Mouse (Mus musculus) neural tube, embryonic 12.5 days (tissue): ENCODE data around the gene Fkrp. TPM values are rescaled to one million over a fixed set of nuclear protein-coding genes. Genes with fewer than 3 reads are reported as not detected.

Experiments
- ATAC-seq: fragments of 200-750 bp; cut with Nextera tagmentation; 2 replicates; pipeline ENCODE4 v1.8.0; 2017; ENCODE audit warnings: low read depth, mild to moderate bottlenecking, moderate TSS enrichment, moderate library complexity; ENCODE audit not compliant: low FRiP score
- H3K27ac ChIP-seq: fragments of 300-500 bp; sonication (generic); 2 replicates; pipeline ENCODE4 v1.5.1; 2016
- H3K27me3 ChIP-seq: fragments of 300-500 bp; sonication (generic); replicated peaks from 2 replicates; pipeline ENCODE4 v1.6.1; 2016; ENCODE audit warnings: mild to moderate bottlenecking
- H3K36me3 ChIP-seq: fragments of 300-500 bp; sonication (generic); 2 replicates; pipeline ENCODE4 v1.6.1; 2016; ENCODE audit warnings: mild to moderate bottlenecking
- H3K4me1 ChIP-seq: fragments of 300-500 bp; sonication (generic); 2 replicates; pipeline ENCODE4 v1.6.1; 2016
- H3K4me2 ChIP-seq: fragments of 300-500 bp; sonication (generic); replicated peaks from 2 replicates; pipeline ENCODE4 v1.6.1; 2016; ENCODE audit warnings: mild to moderate bottlenecking
- H3K4me3 ChIP-seq: fragments of 300-500 bp; sonication (generic); 2 replicates; pipeline ENCODE4 v1.5.1; 2016
- H3K9ac ChIP-seq: fragments of 300-500 bp; sonication (generic); 2 replicates; pipeline ENCODE4 v1.6.1; 2016; ENCODE audit warnings: mild to moderate bottlenecking
- H3K9me3 ChIP-seq: fragments of 300-500 bp; sonication (generic); 2 replicates; pipeline ENCODE4 v1.6.1; 2016; ENCODE audit warnings: mild to moderate bottlenecking
- whole genome bisulfite sequencing: fragments of 180-500 bp; shearing (Covaris S2); methylation state at CpG from one replicate; pipeline ENCODE4 v1.1.7; 2016; 5-methylcytosine and 5-hydroxymethylcytosine counted together
- polyA plus RNA-seq: library from polyadenylated mRNA; unstranded; fragments of >200 nt; fragmentation: Nextera tagmentation; extraction: Ambion mirVana; gene quantifications from 2 replicates; pipeline ENCODE4 v1.2.1, GENCODE M21; 2016

The Fkrp gene
- 35.7 and 36.2 TPM in 2 replicates for polyA plus RNA-seq

DNA sequence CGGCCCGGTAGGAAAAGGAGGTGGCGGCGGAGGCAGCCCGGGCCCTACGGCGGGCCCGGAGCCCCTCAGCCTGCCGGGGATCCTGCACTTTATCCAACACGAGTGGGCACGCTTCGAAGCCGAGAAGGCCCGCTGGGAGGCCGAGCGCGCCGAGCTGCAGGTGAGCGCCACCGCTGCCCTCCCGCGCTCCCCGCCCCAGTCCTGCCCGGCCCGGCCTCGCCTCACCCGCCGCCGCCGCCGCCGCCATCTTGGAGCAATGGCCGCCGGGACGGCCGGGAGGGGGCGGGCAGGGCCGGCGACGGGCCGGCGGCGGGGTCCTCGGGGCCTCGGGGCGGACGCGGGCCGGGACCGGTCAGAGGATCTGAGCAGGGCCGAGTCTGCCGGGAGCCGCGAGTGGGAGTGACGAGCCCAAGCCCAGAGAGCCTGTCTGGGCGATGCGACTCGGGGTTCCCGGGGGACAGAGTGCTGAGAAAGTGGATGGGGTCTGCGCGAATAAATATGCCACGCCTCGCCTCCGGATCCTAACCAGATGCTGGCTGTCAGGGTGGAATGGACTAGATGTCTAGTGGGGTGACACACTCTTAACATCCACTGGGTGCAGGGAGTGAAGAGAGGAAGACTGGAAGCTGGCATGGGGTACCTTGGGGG, at the start of gene Fkrp:
Gene Fkrp (minus strand): TSS at position 258 of the 648 bp plus-strand sequence.
- peak; percentile 67 for ATAC-seq
- Histone ChIP-seq H3K27me3 (peaks cover 13% of the 10 kb centered on the region), H3K9me3 (no peaks in the 10 kb centered on the region), H3K9ac (peak within 1 kb of the TSS; percentile 100), H3K4me3 (peak within 1 kb of the TSS; percentile 98), H3K36me3 (no peaks in the 10 kb centered on the region), H3K27ac (peak within 1 kb of the TSS; percentile 97), H3K4me2 (peak within 1 kb of the TSS; percentile 89), H3K4me1 (peaks cover 66% of the 10 kb centered on the region)
- under 1% methylated on average over 64 of the region's 64 CpGs for WGBS

DNA sequence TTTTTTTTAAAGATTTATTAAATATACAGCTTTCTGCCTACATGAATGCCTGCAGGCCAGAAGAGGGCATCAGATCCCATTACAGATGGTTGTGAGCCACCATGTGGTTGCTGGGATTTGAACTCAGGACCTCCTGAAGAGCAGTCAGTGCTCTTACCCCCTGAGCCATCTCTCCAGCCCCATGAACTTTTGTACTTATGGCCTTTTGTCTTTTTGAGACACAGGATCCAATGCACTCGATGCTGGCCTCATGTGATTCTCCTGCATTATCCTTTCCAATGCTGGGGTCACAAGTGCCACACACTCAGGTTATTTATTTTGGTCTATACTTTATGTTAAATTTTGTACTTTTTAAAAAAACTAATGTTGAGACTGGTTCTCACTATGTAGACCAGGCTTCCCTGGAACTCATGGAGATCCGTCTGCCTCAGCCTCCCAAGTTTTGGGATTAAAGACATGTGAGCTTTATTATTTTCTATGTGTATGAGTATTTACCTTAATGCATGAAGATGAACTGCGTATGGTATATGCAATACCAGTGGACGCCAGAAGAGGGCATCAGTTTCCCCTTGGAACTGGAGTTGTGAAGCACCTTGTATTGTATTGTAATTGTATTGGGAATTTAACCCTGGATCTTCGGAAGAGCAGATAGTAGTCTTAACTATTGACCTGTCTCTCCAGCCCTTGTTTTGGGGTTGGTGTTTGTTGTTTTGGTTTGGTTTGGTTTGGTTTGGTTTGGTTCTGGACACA, 43.5 kb upstream of the Fkrp start:
- Histone ChIP-seq H3K4me2 (no peak overlapping the region), H3K4me1 (no peaks in the 10 kb centered on the region), H3K4me3 (no peak overlapping the region), H3K9me3 (no peaks in the 10 kb centered on the region), H3K36me3 (peaks cover 52% of the 10 kb centered on the region), H3K27ac (no peak overlapping the region), H3K27me3 (no peaks in the 10 kb centered on the region), H3K9ac (no peak overlapping the region)
- 30% methylated on average over 5 of the region's 5 CpGs for WGBS
- ATAC-seq: no peak

DNA sequence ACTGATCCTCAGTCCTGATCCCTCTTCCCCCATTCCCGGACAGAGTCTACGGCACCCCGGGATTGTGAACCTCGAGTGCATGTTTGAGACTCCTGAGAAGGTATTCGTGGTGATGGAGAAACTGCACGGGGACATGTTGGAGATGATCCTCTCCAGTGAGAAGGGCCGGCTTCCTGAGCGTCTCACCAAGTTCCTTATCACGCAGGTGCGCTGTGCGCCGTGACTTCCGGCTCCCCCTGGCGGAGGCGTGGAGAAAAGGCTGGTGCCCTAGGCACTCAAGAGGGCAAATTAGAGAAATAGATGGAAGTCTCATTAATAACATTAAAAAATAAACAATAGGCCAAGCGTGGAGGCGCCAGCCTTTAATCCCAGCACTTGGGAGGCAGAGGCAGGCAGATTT, 41.8 kb upstream of the Fkrp start:
- Histone ChIP-seq H3K4me1 (no peaks in the 10 kb centered on the region), H3K9ac (no peak overlapping the region), H3K36me3 (peaks cover 53% of the 10 kb centered on the region), H3K27ac (no peak overlapping the region), H3K4me3 (no peak overlapping the region), H3K27me3 (no peaks in the 10 kb centered on the region), H3K9me3 (no peaks in the 10 kb centered on the region), H3K4me2 (no peak overlapping the region)
- WGBS: 24% methylated on average over 17 of the region's 17 CpGs
- ATAC-seq: no peak

DNA sequence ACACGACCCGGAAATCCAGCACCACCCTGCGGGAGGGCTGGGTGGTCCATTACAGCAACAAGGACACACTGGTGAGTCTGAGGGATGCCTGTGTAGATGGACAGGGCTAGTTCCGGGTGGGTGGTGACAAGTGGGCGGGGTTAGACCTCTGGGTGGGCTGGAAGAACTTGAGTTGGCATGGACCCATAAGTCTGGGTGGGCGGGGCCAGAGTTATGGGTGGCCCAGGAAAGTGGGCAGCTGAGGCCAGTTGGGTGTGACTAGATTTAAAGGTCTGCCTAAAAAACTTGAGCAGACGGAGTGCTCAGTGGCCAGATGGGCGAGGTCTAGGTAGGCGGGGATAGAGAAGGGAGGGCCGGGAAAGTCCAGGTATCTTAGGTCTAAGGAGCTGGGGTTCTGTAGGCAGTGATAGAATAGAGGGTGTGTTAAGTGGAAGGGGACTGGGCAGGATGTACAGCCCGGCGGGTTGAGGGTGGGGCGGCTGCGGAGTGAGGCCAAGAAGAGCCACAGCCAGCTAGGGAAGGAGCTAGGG, 36.8 kb upstream of the Fkrp start:
- ATAC-seq: no peak
- H3K36me3 ChIP-seq: peaks cover 75% of the 10 kb centered on the region
- no peaks in the 10 kb centered on the region for H3K4me1 ChIP-seq
- WGBS: 90% methylated on average over 14 of the region's 14 CpGs
- H3K27ac ChIP-seq: no peak overlapping the region
- H3K4me2 ChIP-seq: no peak overlapping the region
- no peak overlapping the region for H3K4me3 ChIP-seq
- no peaks in the 10 kb centered on the region for H3K27me3 ChIP-seq
- H3K9me3 ChIP-seq: no peaks in the 10 kb centered on the region
- H3K9ac ChIP-seq: no peak overlapping the region

DNA sequence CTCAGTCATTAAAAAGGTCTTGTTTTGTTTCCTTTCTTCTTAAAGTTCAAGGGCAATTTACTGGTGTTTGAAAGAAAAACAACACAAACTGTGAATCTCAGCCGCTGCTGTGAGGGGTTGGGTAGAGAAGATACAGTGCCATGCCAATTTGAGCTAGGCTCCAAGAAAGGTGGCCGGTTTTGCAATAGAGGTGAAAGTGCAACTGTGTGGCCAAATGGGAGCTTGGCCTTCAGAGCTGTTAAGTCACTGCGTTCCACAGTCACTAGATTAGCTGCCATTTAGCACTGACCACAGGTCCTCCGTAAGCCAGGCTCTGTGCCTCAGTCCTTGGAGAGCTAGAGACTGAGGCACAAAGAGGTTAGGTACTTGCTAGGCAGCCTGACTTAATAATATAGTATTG, 35.1 kb upstream of the Fkrp start:
- Histone ChIP-seq H3K9ac (no peak overlapping the region), H3K36me3 (peaks cover 61% of the 10 kb centered on the region)

DNA sequence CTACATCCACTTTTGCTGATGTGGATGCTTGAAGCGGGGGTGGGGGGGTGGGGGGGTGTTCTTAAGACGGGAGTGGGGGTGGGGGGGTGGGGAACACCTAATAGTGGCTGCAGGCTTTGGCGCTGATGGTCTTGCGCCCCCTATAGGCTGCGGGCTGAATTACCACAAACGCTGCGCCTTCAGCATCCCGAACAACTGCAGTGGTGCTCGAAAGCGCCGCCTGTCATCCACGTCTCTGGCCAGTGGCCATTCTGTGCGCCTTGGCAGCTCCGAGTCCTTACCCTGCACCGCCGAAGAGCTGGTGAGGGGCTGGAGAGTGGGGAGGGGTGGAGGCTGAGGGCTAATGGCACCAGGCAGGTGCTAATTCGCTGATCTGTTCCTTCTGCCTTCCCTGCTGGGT, 32.0 kb upstream of the Fkrp start:
- no peak for ATAC-seq
- no peak overlapping the region for H3K9ac ChIP-seq
- no peaks in the 10 kb centered on the region for H3K9me3 ChIP-seq
- H3K4me2 ChIP-seq: 0 out of 2 replicates have a peak overlapping the region, but pooled peaks have one; percentile 9
- peaks cover 22% of the 10 kb centered on the region for H3K4me1 ChIP-seq
- WGBS: 23% methylated on average over 17 of the region's 17 CpGs
- H3K4me3 ChIP-seq: no peak overlapping the region
- no peak overlapping the region for H3K27ac ChIP-seq
- H3K27me3 ChIP-seq: no peaks in the 10 kb centered on the region
- peaks cover 32% of the 10 kb centered on the region for H3K36me3 ChIP-seq

More for the DNA sequence above, 35.1 kb upstream of the Fkrp start:
- Histone ChIP-seq H3K9me3 (no peaks in the 10 kb centered on the region), H3K27ac (no peak overlapping the region), H3K27me3 (no peaks in the 10 kb centered on the region), H3K4me1 (no peaks in the 10 kb centered on the region), H3K4me3 (no peak overlapping the region), H3K4me2 (no peak overlapping the region)
- ATAC-seq: no peak
- 88% methylated on average over 4 of the region's 4 CpGs for WGBS

DNA sequence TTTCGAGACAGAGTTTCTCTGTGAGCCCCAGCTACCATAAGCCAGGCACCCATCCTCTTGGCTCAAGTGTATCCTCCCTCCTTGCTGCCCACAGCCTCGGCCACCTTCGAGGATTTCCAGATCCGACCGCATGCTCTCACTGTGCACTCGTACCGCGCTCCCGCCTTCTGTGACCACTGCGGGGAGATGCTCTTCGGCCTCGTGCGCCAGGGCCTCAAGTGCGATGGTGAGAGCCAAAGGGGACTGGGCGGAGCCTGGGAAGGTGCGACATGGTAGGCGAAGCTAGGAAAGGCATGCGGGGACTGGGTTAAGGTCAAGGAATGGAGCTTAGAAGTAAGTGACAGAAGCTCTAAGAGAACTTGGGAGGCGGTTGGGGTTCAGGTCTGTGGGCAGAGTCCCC, 31.0 kb upstream of the Fkrp start:
- peaks cover 25% of the 10 kb centered on the region for H3K36me3 ChIP-seq

DNA sequence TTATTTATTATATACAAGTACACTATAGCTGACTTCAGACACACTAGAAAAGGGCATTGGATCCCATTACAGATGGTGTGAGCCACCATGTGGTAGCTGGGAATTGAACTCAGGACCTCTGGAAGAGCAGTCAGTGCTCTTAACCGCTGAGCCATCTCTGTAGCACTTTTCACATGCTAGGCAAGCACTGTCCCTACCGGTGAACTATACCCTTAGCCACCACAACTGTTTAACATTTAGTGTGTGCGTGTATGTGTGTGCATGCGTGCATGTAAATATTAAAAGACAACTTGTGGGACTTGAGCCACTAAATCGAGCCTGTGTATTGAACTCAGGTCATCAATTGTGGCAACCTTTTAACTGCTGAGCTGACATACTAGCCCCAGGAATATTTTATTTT, 30.2 kb upstream of the Fkrp start:
- Histone ChIP-seq H3K4me1 (peaks cover 30% of the 10 kb centered on the region), H3K27me3 (no peaks in the 10 kb centered on the region), H3K9ac (no peak overlapping the region), H3K36me3 (peaks cover 27% of the 10 kb centered on the region), H3K27ac (no peak overlapping the region), H3K4me2 (no peak overlapping the region), H3K9me3 (no peaks in the 10 kb centered on the region), H3K4me3 (no peak overlapping the region)
- 95% methylated on average over 5 of the region's 5 CpGs for WGBS
- ATAC-seq: no peak

More for the DNA sequence above, 31.0 kb upstream of the Fkrp start:
- H3K4me1 ChIP-seq: peaks cover 24% of the 10 kb centered on the region
- 87% methylated on average over 19 of the region's 19 CpGs for WGBS
- H3K9ac ChIP-seq: no peak overlapping the region
- no peak overlapping the region for H3K4me2 ChIP-seq
- no peaks in the 10 kb centered on the region for H3K27me3 ChIP-seq
- H3K27ac ChIP-seq: no peak overlapping the region
- no peak overlapping the region for H3K4me3 ChIP-seq
- ATAC-seq: no peak
- no peaks in the 10 kb centered on the region for H3K9me3 ChIP-seq

DNA sequence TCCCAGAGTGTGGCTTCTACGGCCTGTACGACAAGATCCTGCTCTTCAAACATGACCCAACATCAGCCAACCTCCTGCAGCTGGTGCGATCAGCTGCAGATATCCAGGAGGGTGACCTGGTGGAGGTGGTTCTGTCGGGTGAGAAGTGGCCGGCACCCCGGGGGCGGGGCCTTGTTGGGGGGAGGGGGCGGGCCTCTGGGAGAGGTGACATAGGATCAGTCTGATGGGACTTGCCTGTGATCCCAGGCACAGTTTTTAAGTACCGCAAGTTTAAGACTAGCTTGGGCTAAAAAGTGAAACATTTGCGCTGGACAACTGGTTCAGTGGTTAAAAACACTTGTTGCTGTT, 29.3 kb upstream of the Fkrp start:
- H3K9me3 ChIP-seq: no peaks in the 10 kb centered on the region
- H3K9ac ChIP-seq: no peak overlapping the region
- no peak overlapping the region for H3K4me3 ChIP-seq
- peak overlapping the region; percentile 97 for H3K4me2 ChIP-seq
- H3K36me3 ChIP-seq: peaks cover 37% of the 10 kb centered on the region
- 33% methylated on average over 10 of the region's 10 CpGs for WGBS
- H3K27me3 ChIP-seq: no peaks in the 10 kb centered on the region
- no peak overlapping the region for H3K27ac ChIP-seq
- no peak for ATAC-seq
- peaks cover 30% of the 10 kb centered on the region for H3K4me1 ChIP-seq

DNA sequence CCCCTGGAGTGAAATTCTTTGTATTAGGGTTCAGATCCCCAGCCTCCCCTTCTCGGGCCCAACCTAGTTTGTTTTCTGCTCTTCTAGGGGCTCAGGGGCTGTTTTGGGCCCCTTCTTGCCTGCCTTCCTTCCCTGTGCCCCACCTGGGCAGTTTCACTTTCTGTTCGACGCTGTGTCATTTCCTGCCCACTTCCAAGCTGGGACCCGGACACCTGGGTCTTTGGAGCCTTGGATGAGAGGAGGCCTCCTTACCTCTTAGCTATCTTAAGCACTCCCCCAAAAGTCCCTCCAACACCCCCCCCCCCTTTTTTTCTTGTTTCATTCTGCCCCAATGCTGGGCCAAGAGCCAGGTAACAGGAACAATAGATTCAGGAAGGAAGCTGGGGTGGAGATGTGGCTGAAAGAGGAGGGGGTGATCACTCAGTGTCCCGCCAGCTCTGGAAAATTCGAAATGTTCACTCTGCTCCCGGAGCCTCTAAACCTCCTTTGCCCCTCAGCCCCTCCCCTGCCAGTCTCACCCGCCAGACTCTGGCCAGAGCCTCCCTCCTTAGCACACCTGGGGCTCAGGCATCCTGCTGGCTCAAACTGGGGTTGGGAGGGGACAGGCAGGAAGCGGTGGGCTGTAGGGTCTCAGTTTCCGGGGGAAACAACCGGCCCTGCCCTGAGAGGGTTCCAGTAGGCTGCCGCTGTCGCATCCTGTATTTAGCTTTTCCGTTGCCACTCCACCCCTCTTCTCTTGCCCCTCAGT, 28.7 kb upstream of the Fkrp start:
- H3K27ac ChIP-seq: no peak overlapping the region
- WGBS: 39% methylated on average over 14 of the region's 14 CpGs
- no peak for ATAC-seq

DNA sequence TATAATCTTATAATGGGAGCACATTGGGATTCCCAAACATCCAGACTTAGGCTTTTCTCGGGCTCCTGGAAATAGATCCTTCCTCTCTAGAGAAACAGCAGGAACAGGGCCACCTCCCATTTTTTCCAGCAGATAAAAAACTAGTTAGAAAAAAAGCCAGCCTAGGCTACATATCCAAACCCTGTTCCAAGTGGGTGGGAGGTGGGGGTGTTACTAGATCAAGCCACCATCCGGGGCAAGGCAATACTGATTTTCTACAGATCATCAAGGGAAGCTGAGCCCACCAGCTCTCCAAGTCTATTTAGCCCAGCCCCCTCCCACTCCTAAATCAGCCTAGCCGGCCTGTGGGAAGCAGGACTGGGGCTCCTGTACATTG, 28.2 kb upstream of the Fkrp start:
- WGBS: 62% methylated on average over 3 of the region's 3 CpGs
- Histone ChIP-seq H3K9ac (no peak overlapping the region), H3K4me3 (no peak overlapping the region)

More for the DNA sequence above, 28.7 kb upstream of the Fkrp start:
- peaks cover 38% of the 10 kb centered on the region for H3K36me3 ChIP-seq
- H3K4me2 ChIP-seq: peak overlapping the region; percentile 97
- peak overlapping the region; percentile 8; the same call in 1 of the 2 replicates for H3K9ac ChIP-seq
- H3K27me3 ChIP-seq: no peaks in the 10 kb centered on the region
- H3K9me3 ChIP-seq: no peaks in the 10 kb centered on the region
- H3K4me1 ChIP-seq: peaks cover 30% of the 10 kb centered on the region
- no peak overlapping the region for H3K4me3 ChIP-seq

More for the DNA sequence above, 28.2 kb upstream of the Fkrp start:
- no peaks in the 10 kb centered on the region for H3K9me3 ChIP-seq
- ATAC-seq: no peak
- no peaks in the 10 kb centered on the region for H3K27me3 ChIP-seq
- peaks cover 38% of the 10 kb centered on the region for H3K36me3 ChIP-seq
- peaks cover 30% of the 10 kb centered on the region for H3K4me1 ChIP-seq
- no peak overlapping the region for H3K27ac ChIP-seq
- H3K4me2 ChIP-seq: peak overlapping the region; percentile 97
